Mouse (Mus musculus) kidney, postnatal 0 days (tissue): ENCODE data around the gene Anks1b. TPM values are rescaled to one million over a fixed set of nuclear protein-coding genes. Genes with fewer than 3 reads are reported as not detected.

ENCODE experiments used
- ATAC-seq: fragments of 200-750 bp; cut with Nextera tagmentation; replicated peaks from 2 replicates; pipeline ENCODE4 v1.8.0; 2017; ENCODE audit warnings: low read depth, moderate number of reproducible peaks, moderate TSS enrichment, moderate library complexity; ENCODE audit not compliant: low FRiP score
- DNase-seq: peaks from one replicate; pipeline ENCODE4 v3.0.0-alpha.2; 2016; ENCODE audit warnings: low spot score
- H3K27ac ChIP-seq: fragments of 300-500 bp; sonication (generic); 2 replicates; pipeline ENCODE4 v1.5.1; 2014; ENCODE audit warnings: mild to moderate bottlenecking
- H3K27me3 ChIP-seq: fragments of 300-500 bp; sonication (generic); 2 replicates; pipeline ENCODE4 v1.6.1; 2014; ENCODE audit warnings: low read length, mixed read lengths; ENCODE audit not compliant: insufficient read depth
- H3K36me3 ChIP-seq: fragments of 300-500 bp; sonication (generic); 2 replicates; pipeline ENCODE4 v1.6.1; 2014; ENCODE audit warnings: low read length, mixed read lengths; ENCODE audit not compliant: insufficient read depth
- H3K4me1 ChIP-seq: fragments of 300-500 bp; sonication (generic); replicated peaks from 2 replicates; pipeline ENCODE4 v1.6.1; 2014; ENCODE audit warnings: antibody characterized with exemption, low read length, mixed read lengths; ENCODE audit not compliant: insufficient read depth
- H3K4me2 ChIP-seq: fragments of 300-500 bp; sonication (generic); 2 replicates; pipeline ENCODE4 v1.6.1; 2014; ENCODE audit warnings: mild to moderate bottlenecking, low read length, moderate library complexity, mixed read lengths
- H3K4me3 ChIP-seq: fragments of 300-500 bp; sonication (generic); replicated peaks from 2 replicates; pipeline ENCODE4 v1.5.1; 2014; ENCODE audit warnings: low read depth, low read length
- H3K9ac ChIP-seq: fragments of 300-500 bp; sonication (generic); 2 replicates; pipeline ENCODE4 v1.6.1; 2014; ENCODE audit warnings: low read depth, low read length
- H3K9me3 ChIP-seq: fragments of 300-500 bp; sonication (generic); replicated peaks from 2 replicates; pipeline ENCODE4 v1.6.1; 2016; ENCODE audit warnings: low read length, inconsistent platforms, mixed read lengths
- CTCF ChIP-seq: IDR thresholded peaks from 2 replicates; pipeline ENCODE4 v1.5.1; 2016; ENCODE audit warnings: antibody characterized with exemption, low read depth, mild to moderate bottlenecking, moderate library complexity
- WGBS: fragments of 180-500 bp; shearing (Covaris S2); extraction: QIAGEN DNeasy Blood & Tissue Kit; methylation state at CpG from one replicate; pipeline ENCODE4 v1.1.7; 2014; 5-methylcytosine and 5-hydroxymethylcytosine counted together
- polyA plus RNA-seq: library from polyadenylated mRNA; unstranded; fragments of >200 nt; fragmentation: Nextera tagmentation; extraction: Ambion mirVana; gene quantifications from 2 replicates; pipeline ENCODE4 v1.2.1, GENCODE M21; 2015

Gene Anks1b
- polyA plus RNA-seq, 1 experiment from 2014 or later: 3.1 TPM

DNA sequence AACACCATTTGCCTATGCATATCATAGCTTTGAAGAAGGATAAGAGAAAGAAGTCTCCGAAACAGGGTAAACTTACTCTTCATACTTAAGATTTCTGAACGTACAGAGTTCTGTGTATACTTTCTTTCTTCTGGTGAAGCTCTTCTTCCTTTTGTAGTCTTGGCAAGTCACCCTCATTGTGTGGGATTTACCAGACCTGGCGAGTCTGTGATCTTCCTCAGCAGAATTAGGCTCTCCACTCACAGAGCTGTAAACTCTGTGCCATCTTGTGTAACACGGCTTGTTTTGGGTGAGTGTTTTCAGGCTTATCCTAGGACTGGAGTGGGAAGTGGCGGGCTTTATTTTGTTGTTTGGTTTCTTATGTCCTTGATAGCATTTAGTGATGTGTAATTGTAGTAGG, 120.9 kb downstream of the Anks1b start:
- TF ChIP-seq CTCF: no peak
- Histone ChIP-seq H3K27ac (no peak overlapping the region), H3K4me2 (no peak overlapping the region), H3K9ac (no peak overlapping the region), H3K9me3 (no peaks in the 10 kb centered on the region), H3K4me3 (no peak overlapping the region), H3K27me3 (no peaks in the 10 kb centered on the region), H3K36me3 (no peaks in the 10 kb centered on the region), H3K4me1 (no peaks in the 10 kb centered on the region)
- DNase-seq (no peak), ATAC-seq (no peak)
- WGBS: 86% methylated on average over 5 of the region's 5 CpGs

- H3K4me2 ChIP-seq: no peak overlapping the region
- no peaks in the 10 kb centered on the region for H3K36me3 ChIP-seq
- no peak overlapping the region for H3K27ac ChIP-seq
- no peaks in the 10 kb centered on the region for H3K27me3 ChIP-seq
- no peak for TF ChIP-seq CTCF
- H3K4me3 ChIP-seq: no peak overlapping the region
- 60% methylated on average over 6 of the region's 6 CpGs for WGBS
- ATAC-seq (no peak), DNase-seq (no peak)
- no peaks in the 10 kb centered on the region for H3K9me3 ChIP-seq
- no peaks in the 10 kb centered on the region for H3K4me1 ChIP-seq
- H3K9ac ChIP-seq: no peak overlapping the region
These were observed 122.5 kb downstream of the Anks1b start for GRCm38 (mm10) chr10:89995621-89996428.

DNA sequence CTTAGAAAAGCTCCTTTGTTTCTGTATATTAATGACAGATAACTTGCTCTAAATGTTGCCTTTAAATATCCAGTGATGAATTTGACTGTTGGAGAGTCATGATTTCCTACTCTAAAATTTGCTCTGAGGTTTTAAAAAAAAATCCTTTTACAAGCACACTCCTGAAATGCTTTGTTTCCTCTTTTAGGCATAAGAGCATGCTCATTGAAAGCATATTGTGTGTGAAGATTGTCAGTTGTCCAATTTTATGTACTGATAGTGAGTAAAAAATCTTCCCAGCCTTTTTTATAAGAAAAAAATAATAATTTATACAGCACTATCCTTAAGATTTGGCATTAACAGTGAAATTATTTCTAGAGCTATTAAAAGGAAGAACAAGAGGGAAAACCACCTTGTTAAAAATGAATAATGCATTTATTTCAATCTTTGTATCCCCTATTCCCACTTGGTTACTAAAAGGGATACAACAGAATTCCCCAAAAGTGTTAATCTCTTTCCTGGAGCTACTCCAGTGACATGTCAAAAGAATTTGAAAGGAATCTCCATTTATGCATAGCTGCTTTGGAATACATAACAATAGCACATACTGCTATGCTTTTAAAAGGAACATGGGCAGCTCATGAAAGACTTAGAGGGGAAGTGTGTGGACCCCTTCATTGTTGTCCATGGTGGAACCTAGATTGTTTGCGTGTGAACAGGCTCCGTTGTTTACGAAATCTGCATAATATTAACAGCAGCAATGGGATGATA, 130.8 kb downstream of the Anks1b start:
- no peak for TF ChIP-seq CTCF
- no peaks in the 10 kb centered on the region for H3K9me3 ChIP-seq
- H3K4me1 ChIP-seq: no peaks in the 10 kb centered on the region
- no peak for DNase-seq
- H3K27ac ChIP-seq: no peak overlapping the region
- no peak for ATAC-seq
- H3K4me3 ChIP-seq: no peak overlapping the region
- H3K36me3 ChIP-seq: no peaks in the 10 kb centered on the region
- H3K27me3 ChIP-seq: no peaks in the 10 kb centered on the region
- 91% methylated on average over 3 of the region's 3 CpGs for WGBS
- H3K9ac ChIP-seq: no peak overlapping the region
- H3K4me2 ChIP-seq: no peak overlapping the region

- TF ChIP-seq CTCF: no peak
- WGBS: 84% methylated on average over 9 of the region's 9 CpGs
- Histone ChIP-seq H3K9ac (no peak overlapping the region), H3K9me3 (no peaks in the 10 kb centered on the region), H3K36me3 (no peaks in the 10 kb centered on the region), H3K4me1 (no peaks in the 10 kb centered on the region), H3K4me3 (no peak overlapping the region), H3K27ac (no peak overlapping the region), H3K27me3 (no peaks in the 10 kb centered on the region), H3K4me2 (no peak overlapping the region)
- ATAC-seq (no peak), DNase-seq (no peak)
These were observed 131.6 kb downstream of the Anks1b start for GRCm38 (mm10) chr10:90004882-90005281.

- no peaks in the 10 kb centered on the region for H3K36me3 ChIP-seq
- no peak overlapping the region for H3K4me3 ChIP-seq
- WGBS: 49% methylated on average over 14 of the region's 14 CpGs
- no peaks in the 10 kb centered on the region for H3K27me3 ChIP-seq
- H3K9ac ChIP-seq: no peak overlapping the region
- H3K4me1 ChIP-seq: no peaks in the 10 kb centered on the region
- DNase-seq: no peak
- H3K9me3 ChIP-seq: no peaks in the 10 kb centered on the region
- no peak for TF ChIP-seq CTCF
- no peak overlapping the region for H3K4me2 ChIP-seq
- no peak overlapping the region for H3K27ac ChIP-seq
- ATAC-seq: no peak
These were observed 159.7 kb downstream of the Anks1b start for GRCm38 (mm10) chr10:90033037-90033436.

DNA sequence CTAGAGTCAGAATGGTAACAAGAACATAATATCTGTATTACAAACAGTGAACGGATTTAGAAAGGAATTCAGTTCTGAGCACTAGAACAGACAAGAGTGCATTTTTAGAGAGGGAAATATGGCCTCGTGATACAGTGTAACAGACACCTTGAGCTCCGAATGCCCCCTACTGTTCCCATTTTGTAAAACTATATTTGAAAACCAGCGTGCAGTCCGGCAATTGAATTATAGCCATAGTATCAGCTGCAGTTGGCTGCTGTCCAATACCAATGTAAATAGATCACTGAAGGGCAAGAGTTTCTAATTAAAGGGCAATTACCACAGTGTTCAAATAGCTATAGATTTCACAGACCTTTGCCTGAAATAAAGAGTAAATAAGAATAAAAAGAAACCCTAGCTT, 170.0 kb downstream of the Anks1b start:
- Histone ChIP-seq H3K36me3 (no peaks in the 10 kb centered on the region), H3K9me3 (no peaks in the 10 kb centered on the region), H3K9ac (no peak overlapping the region), H3K4me3 (no peak overlapping the region), H3K4me1 (no peaks in the 10 kb centered on the region), H3K27ac (no peak overlapping the region), H3K27me3 (no peaks in the 10 kb centered on the region), H3K4me2 (no peak overlapping the region)
- TF ChIP-seq CTCF: no peak; the same call in 1 of the 2 replicates
- WGBS: 23% methylated on average over 5 of the region's 5 CpGs
- no peak for ATAC-seq
- no peak for DNase-seq
